Mouse (Mus musculus) heart, postnatal 0 days (tissue): ENCODE data around the gene Adcyap1r1.

Experiments
- CTCF ChIP-seq: IDR thresholded peaks from 2 replicates; pipeline ENCODE4 v1.5.1; 2016; ENCODE audit warnings: antibody characterized with exemption, control low read depth, low read depth
- EP300 ChIP-seq: IDR thresholded peaks from 2 replicates; pipeline ENCODE4 v1.6.1; 2016; ENCODE audit warnings: antibody characterized with exemption, low read depth

DNA sequence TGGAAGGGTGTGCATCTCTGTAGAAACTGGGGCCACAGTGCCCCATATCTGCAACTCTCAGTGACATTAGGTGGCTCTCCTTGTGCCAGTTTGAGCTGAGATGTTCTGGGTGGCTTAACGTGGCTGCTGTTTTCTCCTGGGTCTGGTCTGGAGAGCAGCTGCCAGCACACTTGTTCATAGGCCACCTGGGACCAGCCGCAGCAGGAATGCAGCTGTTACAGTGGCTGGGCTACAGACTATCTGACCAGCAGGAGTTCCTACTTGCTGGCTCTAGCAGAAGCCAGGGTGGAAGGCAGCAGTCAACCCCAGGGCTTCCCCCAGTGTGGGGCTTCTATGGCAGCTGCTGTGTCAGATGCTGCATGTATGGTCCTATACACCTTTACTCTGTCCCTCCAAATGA lies 9.9 kb downstream of the Adcyap1r1 start:
- no peak for TF ChIP-seq CTCF
- TF ChIP-seq EP300: no peak
